Mouse (Mus musculus) effector memory CD4-positive, alpha-beta T cell, adult 5 months (primary cell): ENCODE results near the gene Serinc1. TPM values are rescaled to one million over a fixed set of nuclear protein-coding genes. Genes with fewer than 3 reads are reported as not detected.

ENCODE experiments used
- polyA plus RNA-seq: library from polyadenylated mRNA; unstranded; fragments of 100-300 nt; shearing (Covaris generic); gene quantifications from one replicate; pipeline ENCODE4 v1.2.1, GENCODE M21; 2017

The Serinc1 gene
- 236 TPM for polyA plus RNA-seq

DNA sequence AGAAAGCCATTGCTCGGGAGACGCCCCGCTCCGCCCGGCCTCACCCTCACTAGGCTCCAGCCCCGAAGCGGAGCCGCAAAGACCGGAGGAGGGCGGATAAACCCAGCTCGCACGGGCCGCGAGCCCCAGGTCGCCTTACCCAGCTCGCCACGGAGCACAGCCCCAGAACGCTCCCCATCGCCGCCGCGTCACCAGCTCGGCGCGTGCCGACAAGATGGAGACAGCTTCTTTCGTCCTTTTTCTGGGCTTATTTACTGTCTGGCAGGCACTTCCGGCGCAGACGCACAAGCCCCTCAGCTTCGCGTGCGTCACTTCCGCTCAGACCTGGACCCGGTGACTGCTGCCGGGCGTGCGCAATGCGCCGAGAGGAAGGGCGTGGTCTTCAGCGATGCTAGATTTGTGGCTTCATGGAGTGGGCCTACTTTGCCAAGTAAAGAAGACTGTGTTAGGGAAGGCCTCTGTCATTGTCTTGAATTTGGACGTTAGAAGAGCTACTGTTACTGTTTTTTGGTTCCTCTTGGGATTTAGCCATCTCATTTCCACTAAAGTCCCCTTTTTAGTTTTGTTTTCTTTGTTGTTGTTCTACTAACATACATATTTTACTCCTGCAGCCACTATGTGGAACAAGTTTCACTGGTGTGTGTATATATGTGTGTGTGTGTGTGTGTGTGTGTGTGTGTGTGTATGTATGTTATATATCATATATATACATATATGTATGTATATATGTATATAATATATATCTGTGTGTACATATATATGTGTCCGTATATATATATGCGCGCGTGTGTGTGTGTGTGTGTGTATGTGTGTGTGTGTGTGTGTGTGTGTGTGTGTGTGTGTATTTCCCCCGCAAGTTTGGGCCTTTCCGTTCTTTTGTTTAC is at the start of gene Serinc1:
Gene Serinc1, minus strand, starts transcription at position 313 of the 884 bp plus-strand sequence.

DNA sequence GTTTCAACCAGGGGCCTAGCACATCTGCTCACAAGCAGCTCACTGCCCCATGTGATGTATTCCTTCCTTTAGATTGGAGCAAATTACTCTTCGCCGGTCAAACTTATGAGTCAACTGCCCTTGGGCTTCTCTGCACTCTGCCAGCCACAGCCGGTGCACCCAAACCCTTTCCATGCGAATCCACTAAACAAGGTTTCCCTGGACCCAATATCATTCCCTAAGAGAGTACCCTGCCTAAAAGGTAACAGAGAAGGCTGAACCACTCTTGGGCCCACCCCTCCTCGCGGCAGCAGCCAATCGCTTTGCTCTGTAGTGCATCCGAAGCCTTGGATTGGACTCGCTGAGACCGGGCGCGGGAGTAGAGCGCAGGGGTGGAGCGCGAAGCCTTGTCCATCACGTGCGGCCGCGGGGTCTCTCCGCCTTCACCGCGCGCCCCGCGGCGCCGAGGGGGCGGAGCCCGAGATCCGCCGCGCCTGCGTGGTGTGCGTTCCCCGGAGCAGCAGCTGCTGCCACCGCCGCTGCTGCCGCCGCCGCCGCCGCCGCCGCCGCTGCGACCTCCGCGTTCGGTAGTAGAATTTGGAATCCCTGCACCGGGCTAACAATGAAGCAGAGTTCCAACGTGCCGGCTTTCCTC is 46.3 kb downstream of the Serinc1 start, which contains the start of gene Hsf2:
Gene Hsf2, plus strand, starts transcription at position 478 of the 634 bp plus-strand sequence.

Other genes with a start within 250 kb of the Serinc1 start
- 3.9 TPM for gene Hsf2, start 46.1 kb downstream of the Serinc1 start, polyA plus RNA-seq
- gene Pkib, start 99.5 kb upstream of the Serinc1 start, polyA plus RNA-seq: 0.47 TPM